Mouse (Mus musculus) thymus, adult 2 months (tissue): ENCODE measurements around the gene Atp6v1g3. TPM values are rescaled to one million over a fixed set of nuclear protein-coding genes. Genes with fewer than 3 reads are reported as not detected.

Experiments used
- DNase-seq: peaks from one replicate; pipeline ENCODE4 v3.0.0; 2021
- H3K27ac ChIP-seq: fragments of 200-500 bp; 2 replicates; pipeline ENCODE4 v1.5.1; 2012; ENCODE audit warnings: low read length, control low read depth; ENCODE audit not compliant: control insufficient read depth, insufficient read depth
- H3K27me3 ChIP-seq: fragments of 200-500 bp; 2 replicates; pipeline ENCODE4 v1.6.1; 2012; ENCODE audit warnings: mild to moderate bottlenecking, low read length, moderate library complexity, mixed read lengths; ENCODE audit not compliant: control insufficient read depth, insufficient read depth
- H3K36me3 ChIP-seq: fragments of 200-500 bp; 2 replicates; pipeline ENCODE4 v1.6.1; 2012; ENCODE audit warnings: mild to moderate bottlenecking, low read length, moderate library complexity; ENCODE audit not compliant: control insufficient read depth, insufficient read depth
- H3K4me1 ChIP-seq: fragments of 200-500 bp; replicated peaks from 2 replicates; pipeline ENCODE4 v1.6.1; 2012; ENCODE audit warnings: low read length; ENCODE audit not compliant: control insufficient read depth, insufficient read depth
- H3K4me3 ChIP-seq: fragments of 200-500 bp; 2 replicates; pipeline ENCODE4 v1.5.1; 2012; ENCODE audit warnings: mild to moderate bottlenecking, low read length, control low read depth, moderate library complexity; ENCODE audit not compliant: control insufficient read depth, insufficient read depth
- CTCF ChIP-seq: fragments of 200-500 bp; IDR thresholded peaks from 2 replicates; pipeline ENCODE4 v1.5.1; 2012; ENCODE audit warnings: mild to moderate bottlenecking, control low read depth, low read length, moderate library complexity, borderline replicate concordance; ENCODE audit not compliant: control insufficient read depth, poor library complexity, insufficient read depth; ENCODE audit errors: extremely low read depth
- POLR2A ChIP-seq: fragments of 200-500 bp; IDR thresholded peaks from 2 replicates; pipeline ENCODE4 v1.6.1; 2012; ENCODE audit warnings: mild to moderate bottlenecking, low read length, control low read depth, moderate library complexity; ENCODE audit not compliant: control insufficient read depth, poor library complexity, insufficient read depth; ENCODE audit errors: extremely low read depth
- WGBS: fragments of 180-500 bp; shearing (Covaris S2); methylation state at CpG from one replicate; pipeline ENCODE4 v1.1.7; 2018; 5-methylcytosine and 5-hydroxymethylcytosine counted together
- polyA plus RNA-seq: library from polyadenylated mRNA; depleted of rRNA; stranded (reverse); fragments of >200 nt; gene quantifications from 2 replicates; pipeline ENCODE4 v1.2.3, GENCODE M21; 2012

The Atp6v1g3 gene
- polyA plus RNA-seq, 1 experiment, result 0.07 TPM

DNA sequence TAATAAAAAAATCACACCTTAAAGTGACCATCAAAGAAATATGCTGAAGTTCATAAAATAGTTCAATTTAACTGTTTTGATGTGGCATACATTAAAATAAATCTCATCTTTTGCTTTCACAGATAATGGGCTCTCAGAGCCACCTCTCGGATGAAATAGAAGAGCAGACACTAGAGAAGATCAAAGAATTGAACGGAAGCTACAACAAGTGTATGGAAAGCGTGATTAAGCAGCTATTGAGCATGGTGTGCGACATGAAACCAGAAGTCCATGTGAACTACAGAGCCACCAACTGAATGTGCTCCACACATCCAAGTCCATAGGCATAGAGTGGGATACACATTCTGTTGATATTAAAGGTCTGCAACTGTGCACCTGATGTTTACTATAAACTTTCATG, 14.1 kb downstream of the Atp6v1g3 start:
- Histone ChIP-seq H3K36me3 (no peaks in the 10 kb centered on the region), H3K27ac (no peak overlapping the region), H3K27me3 (no peaks in the 10 kb centered on the region), H3K4me3 (no peak overlapping the region), H3K4me1 (peaks cover 3% of the 10 kb centered on the region; the same call in 1 of the 2 replicates)
- TF ChIP-seq CTCF, result no peak
- TF ChIP-seq POLR2A, result no peak
- no peak for DNase-seq
- WGBS, result 95% methylated on average over 4 of the region's 4 CpGs

GRCm38 (mm10) chr1:138288721-138289120, 15.2 kb downstream of the Atp6v1g3 start:
- Histone ChIP-seq H3K4me1 (no peaks in the 10 kb centered on the region), H3K27ac (no peak overlapping the region), H3K36me3 (no peaks in the 10 kb centered on the region), H3K27me3 (no peaks in the 10 kb centered on the region), H3K4me3 (no peak overlapping the region)
- no peak for DNase-seq
- TF ChIP-seq POLR2A (no peak), CTCF (no peak)
- WGBS, result 97% methylated on average over 1 of the region's 1 CpGs

DNA sequence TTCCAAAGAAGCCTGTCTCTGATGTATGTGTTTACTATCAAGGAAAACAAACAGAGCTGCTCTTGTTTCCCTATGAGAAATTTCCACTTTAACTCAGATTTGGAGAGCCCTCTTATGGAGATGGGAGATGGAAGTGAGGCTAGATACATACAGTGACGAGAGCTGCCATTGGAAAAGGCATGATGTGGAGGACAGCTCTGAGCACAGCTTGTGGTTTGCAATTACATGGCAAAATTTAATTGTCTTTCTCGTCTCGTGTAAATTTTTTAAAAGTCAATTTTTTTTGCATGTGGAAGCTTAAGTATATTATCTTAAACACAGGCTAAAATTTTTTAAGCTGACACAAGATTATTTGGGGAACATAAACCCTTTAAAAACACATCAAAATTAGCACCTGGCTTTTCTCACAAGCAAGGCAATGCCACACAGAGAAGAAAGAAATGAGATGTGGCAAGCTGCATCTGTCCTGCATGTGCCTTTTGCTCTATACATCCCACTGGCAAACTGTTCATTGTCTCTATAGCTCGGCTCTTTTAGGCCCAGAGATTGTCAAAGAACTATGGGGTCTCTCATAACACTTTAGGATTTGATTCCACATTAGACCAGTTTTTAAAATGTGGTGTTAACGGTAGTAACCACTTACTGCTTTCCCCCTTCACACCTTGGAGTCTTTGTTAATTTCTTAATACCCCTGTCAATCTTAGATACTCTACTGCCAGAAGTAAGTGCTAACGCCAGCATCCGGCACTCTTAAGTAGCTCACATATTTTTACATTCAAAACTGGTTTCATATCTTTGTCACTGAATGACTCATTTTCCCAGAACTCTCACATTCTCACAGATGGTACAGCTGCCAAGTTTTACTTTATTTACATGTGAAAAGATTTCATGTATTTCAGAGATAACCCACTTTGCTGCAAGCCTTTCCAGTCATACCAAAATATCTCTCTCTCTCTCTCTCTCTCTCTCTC, 16.2 kb downstream of the Atp6v1g3 start:
- no peak overlapping the region for H3K4me3 ChIP-seq
- H3K4me1 ChIP-seq, result no peaks in the 10 kb centered on the region
- no peaks in the 10 kb centered on the region for H3K27me3 ChIP-seq
- 83% methylated on average over 7 of the region's 7 CpGs for WGBS
- TF ChIP-seq CTCF (no peak), POLR2A (no peak)
- no peak for DNase-seq
- H3K27ac ChIP-seq, result no peak overlapping the region
- no peaks in the 10 kb centered on the region for H3K36me3 ChIP-seq

GRCm38 (mm10) chr1:138291463-138291862, 17.9 kb downstream of the Atp6v1g3 start:
- H3K4me3 ChIP-seq, result no peak overlapping the region
- H3K36me3 ChIP-seq, result no peaks in the 10 kb centered on the region
- H3K27me3 ChIP-seq, result no peaks in the 10 kb centered on the region
- no peak for DNase-seq
- H3K4me1 ChIP-seq, result no peaks in the 10 kb centered on the region
- WGBS, result 91% methylated on average over 5 of the region's 5 CpGs
- H3K27ac ChIP-seq, result no peak overlapping the region
- TF ChIP-seq CTCF (no peak), POLR2A (no peak)

- Histone ChIP-seq H3K27me3 (no peaks in the 10 kb centered on the region), H3K4me3 (no peak overlapping the region), H3K36me3 (no peaks in the 10 kb centered on the region), H3K27ac (no peak overlapping the region), H3K4me1 (peaks cover 4% of the 10 kb centered on the region; the same call in 1 of the 2 replicates)
- TF ChIP-seq POLR2A (no peak), CTCF (no peak)
- 95% methylated on average over 5 of the region's 5 CpGs for WGBS
- no peak for DNase-seq
Observed at GRCm38 (mm10) chr1:138294487-138294886, 20.9 kb downstream of the Atp6v1g3 start.

GRCm38 (mm10) chr1:138298156-138298555, 24.6 kb downstream of the Atp6v1g3 start:
- no peak for TF ChIP-seq POLR2A
- TF ChIP-seq CTCF, result no peak
- peak overlapping the region; percentile 68 for H3K27ac ChIP-seq

More at GRCm38 (mm10) chr1:138298156-138298555, 24.6 kb downstream of the Atp6v1g3 start:
- 9% methylated on average over 2 of the region's 2 CpGs for WGBS
- peaks cover 16% of the 10 kb centered on the region for H3K4me1 ChIP-seq
- no peaks in the 10 kb centered on the region for H3K27me3 ChIP-seq
- no peaks in the 10 kb centered on the region for H3K36me3 ChIP-seq
- no peak overlapping the region for H3K4me3 ChIP-seq
- no peak for DNase-seq
